Mouse (Mus musculus): ENCODE results near the gene Slc2a4. TPM values are rescaled to one million over a fixed set of nuclear protein-coding genes. Genes with fewer than 3 reads are reported as not detected.

Gene Slc2a4
- polyA plus RNA-seq, 1 experiment from 2014 or later, result 14.2 TPM

DNA sequence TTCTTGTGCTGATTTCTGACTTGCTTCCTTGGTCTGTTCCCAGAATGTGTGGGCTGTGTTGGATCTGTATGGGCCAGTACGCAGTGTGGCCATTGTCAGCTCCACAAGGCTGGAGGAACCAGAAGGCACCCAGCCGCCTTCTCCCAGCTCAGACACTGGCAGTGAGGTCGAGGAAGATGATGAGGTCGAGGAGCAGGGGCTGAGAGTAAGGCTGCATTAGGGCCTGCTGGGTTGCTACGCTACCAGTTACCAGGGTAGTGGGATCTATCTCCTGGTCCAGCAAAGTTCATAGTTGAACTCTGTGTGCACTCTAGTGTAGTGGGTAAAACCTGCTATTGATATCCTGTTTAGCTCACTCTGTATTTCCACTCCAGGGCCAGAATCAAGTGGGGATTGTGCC, 38.8 kb downstream of the Slc2a4 start:
- Histone ChIP-seq H3K27me3 (no peaks in the 10 kb centered on the region), H3K36me3 (peaks cover 93% of the 10 kb centered on the region), H3K4me3 (replicated peaks) (no peak overlapping the region), H3K4me1 (replicated peaks) (peaks cover 12% of the 10 kb centered on the region), H3K9ac (no peak overlapping the region), H3K9me3 (replicated peaks) (no peaks in the 10 kb centered on the region), H3K4me2 (no peak overlapping the region), H3K27ac (no peak overlapping the region)
- ATAC-seq (ENCODE audit: low read depth) (no peak), DNase-seq (no peak)
- 84% methylated on average over 5 of the region's 5 CpGs for WGBS (ENCODE audit: insufficient replicate concordance)

DNA sequence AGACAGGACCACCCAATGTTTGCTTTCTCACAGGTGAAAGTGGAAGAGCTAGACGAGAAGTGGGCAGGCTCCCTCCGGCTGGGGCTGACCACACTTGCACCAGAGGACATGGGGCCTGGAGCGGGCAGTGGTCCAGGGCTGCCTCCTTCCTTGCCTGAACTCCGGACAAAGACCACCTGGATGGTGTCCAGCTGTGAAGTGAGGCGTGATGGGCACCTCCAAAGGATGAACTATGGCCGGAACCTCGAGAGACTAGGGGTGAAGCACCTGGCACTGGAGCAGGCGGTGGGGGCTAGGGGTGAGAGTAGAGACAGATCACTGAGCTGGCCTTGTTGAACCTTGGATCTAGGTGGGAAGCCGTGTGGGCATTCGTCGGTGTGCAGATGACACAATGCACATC, 39.3 kb downstream of the Slc2a4 start:
- ATAC-seq (ENCODE audit: low read depth) (no peak), DNase-seq (no peak)
- H3K36me3 ChIP-seq, result peaks cover 98% of the 10 kb centered on the region
- H3K9me3 ChIP-seq (replicated peaks), result no peaks in the 10 kb centered on the region
- whole genome bisulfite sequencing (ENCODE audit: insufficient replicate concordance), result 92% methylated on average over 11 of the region's 11 CpGs
- no peak overlapping the region for H3K4me3 ChIP-seq (replicated peaks)
- no peak overlapping the region for H3K27ac ChIP-seq
- H3K4me1 ChIP-seq (replicated peaks), result peaks cover 12% of the 10 kb centered on the region
- H3K27me3 ChIP-seq, result no peaks in the 10 kb centered on the region
- H3K9ac ChIP-seq, result no peak overlapping the region
- H3K4me2 ChIP-seq, result no peak overlapping the region

DNA sequence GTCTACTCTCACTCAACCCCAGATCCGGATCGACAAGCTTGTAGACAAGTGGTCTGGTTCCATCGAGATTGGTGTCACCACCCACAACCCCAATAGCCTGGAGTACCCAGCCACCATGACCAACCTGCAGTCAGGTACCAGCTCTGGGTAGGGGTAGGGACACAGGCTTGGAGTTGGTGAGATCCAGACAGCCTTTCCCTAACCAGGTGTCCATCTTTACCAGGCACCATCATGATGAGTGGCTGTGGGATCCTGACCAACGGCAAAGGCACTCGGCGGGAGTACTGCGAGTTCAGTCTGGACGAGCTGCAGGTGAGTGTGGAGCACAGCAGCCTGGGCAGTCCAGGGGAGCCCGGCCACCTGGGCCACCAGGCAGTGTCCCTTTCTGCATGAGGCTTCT, 43.7 kb downstream of the Slc2a4 start:
- Histone ChIP-seq H3K36me3 (peaks cover 65% of the 10 kb centered on the region), H3K27ac (no peak overlapping the region), H3K27me3 (no peaks in the 10 kb centered on the region; the same call in 1 of the 2 replicates), H3K9ac (no peak overlapping the region), H3K9me3 (replicated peaks) (no peaks in the 10 kb centered on the region), H3K4me3 (replicated peaks) (no peak overlapping the region), H3K4me1 (replicated peaks) (peaks cover 32% of the 10 kb centered on the region), H3K4me2 (no peak overlapping the region)
- ATAC-seq (ENCODE audit: low read depth), result no peak
- no peak for DNase-seq
- WGBS (ENCODE audit: insufficient replicate concordance), result 90% methylated on average over 9 of the region's 9 CpGs

DNA sequence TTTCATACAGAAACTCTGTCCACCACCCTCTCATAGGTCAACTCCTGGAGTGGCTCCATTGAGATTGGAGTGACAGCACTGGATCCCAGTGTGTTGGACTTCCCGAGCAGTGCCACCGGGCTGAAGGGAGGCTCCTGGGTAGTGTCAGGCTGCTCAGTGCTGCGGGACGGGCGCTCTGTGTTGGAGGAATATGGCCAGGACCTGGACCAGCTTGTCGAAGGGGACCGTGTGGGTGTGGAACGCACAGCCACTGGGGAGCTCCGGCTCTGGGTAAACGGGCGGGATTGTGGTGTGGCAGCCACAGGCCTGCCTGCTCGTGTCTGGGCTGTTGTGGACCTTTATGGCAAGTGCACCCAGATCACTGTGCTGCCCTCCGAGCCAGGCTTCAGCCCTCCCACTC, 45.0 kb downstream of the Slc2a4 start:
- peak overlapping the region; percentile 93 for H3K4me3 ChIP-seq (replicated peaks)
- 80% methylated on average over 13 of the region's 13 CpGs for whole genome bisulfite sequencing (ENCODE audit: insufficient replicate concordance)
- peak overlapping the region; percentile 94 for H3K9ac ChIP-seq
- H3K4me1 ChIP-seq (replicated peaks), result peaks cover 44% of the 10 kb centered on the region
- no peaks in the 10 kb centered on the region for H3K9me3 ChIP-seq (replicated peaks)
- H3K36me3 ChIP-seq, result peaks cover 51% of the 10 kb centered on the region
- H3K4me2 ChIP-seq, result peak overlapping the region; percentile 87
- H3K27me3 ChIP-seq, result no peaks in the 10 kb centered on the region; the same call in 1 of the 2 replicates
- DNase-seq, result no peak
- no peak for ATAC-seq (ENCODE audit: low read depth)
- H3K27ac ChIP-seq, result peak overlapping the region; percentile 98

GRCm38 (mm10) chr11:69901993-69902392, 46.0 kb downstream of the Slc2a4 start:
- Histone ChIP-seq H3K27me3 (no peaks in the 10 kb centered on the region; the same call in 1 of the 2 replicates), H3K4me3 (replicated peaks) (peak overlapping the region; percentile 93), H3K9me3 (replicated peaks) (no peaks in the 10 kb centered on the region), H3K4me2 (peak overlapping the region; percentile 87), H3K9ac (peak overlapping the region; percentile 94), H3K36me3 (peaks cover 41% of the 10 kb centered on the region), H3K27ac (peak overlapping the region; percentile 98), H3K4me1 (replicated peaks) (peaks cover 44% of the 10 kb centered on the region)
- DNase-seq, result no peak
- ATAC-seq (ENCODE audit: low read depth), result peak; percentile 4; the same call in 1 of the 2 replicates
- under 1% methylated on average over 38 of the region's 39 CpGs for WGBS (ENCODE audit: insufficient replicate concordance)

- no peaks in the 10 kb centered on the region for H3K9me3 ChIP-seq (replicated peaks)
- peaks cover 44% of the 10 kb centered on the region for H3K4me1 ChIP-seq (replicated peaks)
- peak; percentile 62 for ATAC-seq (ENCODE audit: low read depth)
- H3K36me3 ChIP-seq, result peaks cover 36% of the 10 kb centered on the region
- H3K4me3 ChIP-seq (replicated peaks), result peak overlapping the region; percentile 93
- peak overlapping the region; percentile 87 for H3K4me2 ChIP-seq
- H3K27ac ChIP-seq, result peak overlapping the region; percentile 98
- H3K27me3 ChIP-seq, result no peaks in the 10 kb centered on the region; the same call in 1 of the 2 replicates
- H3K9ac ChIP-seq, result peak overlapping the region; percentile 94
- DNase-seq, result peak; percentile 92
- under 1% methylated on average over 42 of the region's 42 CpGs for WGBS (ENCODE audit: insufficient replicate concordance)
Measured at GRCm38 (mm10) chr11:69901406-69901846, 46.6 kb downstream of the Slc2a4 start.

- WGBS (ENCODE audit: insufficient replicate concordance), result under 1% methylated on average over 38 of the region's 38 CpGs
- peak within 1 kb of the TSS; percentile 98 for H3K27ac ChIP-seq
Measured at GRCm38 (mm10) chr11:69900471-69901405, 47.2 kb downstream of the Slc2a4 start, which contains the start of the genes 2810408A11Rik and Neurl4. 2810408A11Rik (minus strand) TSS chr11:69900987. Neurl4 (plus strand) TSS chr11:69901072.

DNA sequence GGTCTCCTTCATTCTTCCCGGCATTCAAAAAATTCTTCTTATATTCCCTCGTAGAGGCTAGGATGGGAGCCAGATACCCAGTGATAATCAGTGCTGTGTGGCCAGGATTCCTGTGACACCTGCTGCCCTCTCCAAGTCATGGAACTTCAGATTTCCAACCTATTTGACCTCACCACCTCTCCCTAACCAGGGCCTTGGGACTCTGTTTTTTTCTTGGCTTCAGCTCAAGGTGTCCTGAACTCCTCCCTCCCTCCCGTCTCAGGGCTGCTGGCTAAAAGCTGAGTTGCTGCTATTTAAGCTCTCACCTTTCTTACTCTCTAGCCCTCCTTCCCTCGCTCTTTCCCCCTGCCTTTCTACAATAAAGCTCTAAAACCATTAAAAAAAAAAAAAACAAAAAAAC, 48.1 kb downstream of the Slc2a4 start:
- Histone ChIP-seq H3K36me3 (peaks cover 20% of the 10 kb centered on the region), H3K27me3 (no peaks in the 10 kb centered on the region; the same call in 1 of the 2 replicates), H3K4me3 (replicated peaks) (peak overlapping the region; percentile 93), H3K4me2 (peak overlapping the region; percentile 87), H3K9me3 (replicated peaks) (no peaks in the 10 kb centered on the region), H3K27ac (no peak overlapping the region), H3K9ac (peak overlapping the region; percentile 18; the same call in 1 of the 2 replicates), H3K4me1 (replicated peaks) (peaks cover 56% of the 10 kb centered on the region)
- DNase-seq (no peak), ATAC-seq (ENCODE audit: low read depth) (no peak)
- WGBS (ENCODE audit: insufficient replicate concordance), result 49% methylated on average over 4 of the region's 4 CpGs

More at GRCm38 (mm10) chr11:69900471-69901405, 47.2 kb downstream of the Slc2a4 start, which contains the start of the genes 2810408A11Rik and Neurl4:
- DNase-seq, result peak; percentile 90
- Histone ChIP-seq H3K9me3 (replicated peaks) (no peaks in the 10 kb centered on the region), H3K36me3 (peaks cover 29% of the 10 kb centered on the region), H3K4me2 (peak within 1 kb of the TSS; percentile 87), H3K4me3 (replicated peaks) (peak within 1 kb of the TSS; percentile 93), H3K9ac (peak within 1 kb of the TSS; percentile 94), H3K27me3 (no peaks in the 10 kb centered on the region; the same call in 1 of the 2 replicates), H3K4me1 (replicated peaks) (peaks cover 47% of the 10 kb centered on the region)
- peak; percentile 89 for ATAC-seq (ENCODE audit: low read depth)

- Histone ChIP-seq H3K27me3 (no peaks in the 10 kb centered on the region; the same call in 1 of the 2 replicates), H3K27ac (peak within 1 kb of the TSS; percentile 39; the same call in 1 of the 2 replicates), H3K4me2 (peak within 1 kb of the TSS; percentile 42), H3K9me3 (replicated peaks) (no peaks in the 10 kb centered on the region), H3K4me1 (replicated peaks) (peaks cover 57% of the 10 kb centered on the region), H3K9ac (peak within 1 kb of the TSS; percentile 52), H3K4me3 (replicated peaks) (peak within 1 kb of the TSS; percentile 21; the same call in 1 of the 2 replicates), H3K36me3 (no peaks in the 10 kb centered on the region)
- 26% methylated on average over 4 of the region's 4 CpGs for WGBS (ENCODE audit: insufficient replicate concordance)
- peak; percentile 76 for ATAC-seq (ENCODE audit: low read depth)
- DNase-seq, result no peak
Measured at GRCm38 (mm10) chr11:69895291-69895690, 52.7 kb downstream of the Slc2a4 start, which contains the start of gene Acap1. Acap1 (minus strand) TSS chr11:69895539.

DNA sequence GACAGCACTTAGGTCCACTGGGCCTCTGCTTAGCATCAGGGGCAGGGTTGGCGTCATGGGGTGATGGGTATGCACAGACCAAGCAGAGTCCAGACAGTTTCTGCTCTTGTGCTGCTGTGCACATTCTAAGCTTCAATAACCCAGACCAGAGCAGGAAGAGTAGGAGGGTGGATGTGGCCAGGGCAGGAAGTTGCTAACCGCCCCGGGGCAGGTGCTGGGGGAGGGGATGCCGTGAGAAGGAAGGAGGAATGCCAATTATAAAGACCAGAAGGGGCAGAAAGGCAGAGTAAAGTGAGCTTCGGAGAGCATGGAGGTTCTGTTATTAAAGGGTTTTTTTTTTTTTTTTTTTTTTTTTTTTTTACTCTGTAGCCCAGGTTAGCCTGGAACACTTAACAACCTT, 53.3 kb downstream of the Slc2a4 start:
- Histone ChIP-seq H3K4me2 (no peak overlapping the region), H3K4me1 (replicated peaks) (peaks cover 51% of the 10 kb centered on the region), H3K9ac (peak overlapping the region; percentile 52; the same call in 1 of the 2 replicates), H3K27me3 (no peaks in the 10 kb centered on the region; the same call in 1 of the 2 replicates), H3K9me3 (replicated peaks) (no peaks in the 10 kb centered on the region), H3K4me3 (replicated peaks) (no peak overlapping the region), H3K27ac (no peak overlapping the region), H3K36me3 (no peaks in the 10 kb centered on the region)
- ATAC-seq (ENCODE audit: low read depth), result no peak
- DNase-seq, result no peak
- 21% methylated on average over 5 of the region's 5 CpGs for WGBS (ENCODE audit: insufficient replicate concordance)

Data from liver, embryonic 13.5 days (tissue).